ENCODE assay signal across 8 mouse cellular contexts in genomic region chr8:54779317-54780133, GRCm38 (mm10).
DNase-seq lines count a peak whose midpoint lies in the region; ATAC-seq and TF ChIP-seq lines count a peak whose summit lies in the region.

No protein-coding gene starts in this region.

- H3K4me2 ChIP-seq in forebrain, embryonic 12.5 days, result peak overlapping the region; percentile 79
- peak overlapping the region; percentile 62 for H3K4me2 ChIP-seq in lung, embryonic 15.5 days

- H3K27me3 ChIP-seq in forebrain, embryonic 12.5 days, result no peaks in the 10 kb centered on the region
- H3K27me3 ChIP-seq in lung, embryonic 15.5 days, result no peaks in the 10 kb centered on the region

- ATAC-seq in forebrain, embryonic 12.5 days (ENCODE audit: low FRiP score), result peak; percentile 79
- peak; percentile 71 to 84 for ATAC-seq in hematopoietic stem cell, adult 5-6 weeks (replicated peaks in 1 of 2; ENCODE audit: insufficient read depth in 1 of 2, low FRiP score in 2 of 2, low TSS enrichment in 1 of 2, low read depth in 1 of 2, poor library complexity in 2 of 2, severe bottlenecking in 2 of 2)
- ATAC-seq in lung, embryonic 15.5 days (ENCODE audit: borderline replicate concordance, extremely low read depth, low FRiP score, low TSS enrichment), result peak; percentile 69
- ATAC-seq in megakaryocyte-erythroid progenitor cell, adult 5-6 weeks (replicated peaks; ENCODE audit: low FRiP score, low TSS enrichment, poor library complexity, severe bottlenecking), result no peak

- TF ChIP-seq CTCF in layer of hippocampus, adult 2 months (conservative IDR thresholded peaks at IDR 0.05), result no peak

- H3K9me3 ChIP-seq in forebrain, embryonic 12.5 days, result no peaks in the 10 kb centered on the region
- H3K9me3 ChIP-seq in lung, embryonic 15.5 days, result no peaks in the 10 kb centered on the region

- peak; percentile 9 to 12 for DNase-seq in B cell, adult 2 months
- DNase-seq in adrenal gland, postnatal 14 days, result peak; percentile 23
- DNase-seq in layer of hippocampus, adult 2 months (ENCODE audit: low spot score in 2 of 2), result peak; percentile 19 to 31
- DNase-seq in retina, embryonic 14.5 days (ENCODE audit: low spot score), result peak; percentile 69

- WGBS in forebrain, embryonic 12.5 days, result under 1% methylated on average over 23 of the region's 23 CpGs
- under 1% methylated on average over 23 of the region's 23 CpGs for WGBS in lung, embryonic 15.5 days

- H3K36me3 ChIP-seq in forebrain, embryonic 12.5 days (replicated peaks), result no peaks in the 10 kb centered on the region
- no peaks in the 10 kb centered on the region for H3K36me3 ChIP-seq in lung, embryonic 15.5 days

- peak overlapping the region; percentile 63; the same call in 1 of the 2 replicates for H3K27ac ChIP-seq in forebrain, embryonic 12.5 days
- peak overlapping the region; percentile 80 for H3K27ac ChIP-seq in layer of hippocampus, adult 2 months
- no peak overlapping the region for H3K27ac ChIP-seq in lung, embryonic 15.5 days

- H3K4me1 ChIP-seq in forebrain, embryonic 12.5 days, result peaks cover 14% of the 10 kb centered on the region
- peaks cover 13% of the 10 kb centered on the region; the same call in 1 of the 2 replicates for H3K4me1 ChIP-seq in lung, embryonic 15.5 days

- peak overlapping the region; percentile 42 for H3K4me3 ChIP-seq in forebrain, embryonic 12.5 days (replicated peaks)
- peak overlapping the region; percentile 55 for H3K4me3 ChIP-seq in layer of hippocampus, adult 2 months
- H3K4me3 ChIP-seq in lung, embryonic 15.5 days, result peak overlapping the region; percentile 36

- H3K9ac ChIP-seq in forebrain, embryonic 12.5 days, result peak overlapping the region; percentile 59
- H3K9ac ChIP-seq in lung, embryonic 15.5 days, result peak overlapping the region; percentile 16; the same call in 1 of the 2 replicates

Comparison
In these comparisons a context has a peak if more than half of its experiments do, and no peak if none do; other contexts are left out.
1. DNase-seq: peak in every context shown above with its lines; median percentile 69 in retina, embryonic 14.5 days; 25 in layer of hippocampus, adult 2 months; 23 in adrenal gland, postnatal 14 days; 10 in B cell, adult 2 months.